Mouse (Mus musculus) embryo, embryonic 10.5 days (tissue): ENCODE results near the gene Mydgf.

Experiments
- DNase-seq: peaks from one replicate; pipeline ENCODE4 v3.0.0-alpha.2; 2015; ENCODE audit warnings: low spot score

Mydgf gene

GRCm38 (mm10) chr17:56191266-56191665 lies 7.5 kb upstream of the Mydgf start:
- no peak for DNase-seq

- peak; percentile 52 for DNase-seq
Observed at GRCm38 (mm10) chr17:56185281-56186141, 1.8 kb upstream of the Mydgf start.

GRCm38 (mm10) chr17:56182975-56183657 lies 604 bp downstream of the Mydgf start:
- peak; percentile 16 for DNase-seq

GRCm38 (mm10) chr17:56175416-56175815 lies 8.3 kb downstream of the Mydgf start:
- DNase-seq = no peak

GRCm38 (mm10) chr17:56173401-56174046 lies 10.2 kb downstream of the Mydgf start:
- DNase-seq = no peak

- no peak for DNase-seq
Observed at GRCm38 (mm10) chr17:56171881-56172280, 11.8 kb downstream of the Mydgf start.

GRCm38 (mm10) chr17:56171456-56171855 lies 12.3 kb downstream of the Mydgf start:
- DNase-seq = no peak

GRCm38 (mm10) chr17:56170636-56171035 lies 13.1 kb downstream of the Mydgf start:
- DNase-seq = peak; percentile 55

- DNase-seq = peak; percentile 14
Observed at GRCm38 (mm10) chr17:56169830-56170229, 13.9 kb downstream of the Mydgf start.

GRCm38 (mm10) chr17:56165671-56166070 lies 18.0 kb downstream of the Mydgf start:
- no peak for DNase-seq

GRCm38 (mm10) chr17:56164510-56164909 lies 19.2 kb downstream of the Mydgf start:
- no peak for DNase-seq

GRCm38 (mm10) chr17:56163523-56164102 lies 20.1 kb downstream of the Mydgf start:
- no peak for DNase-seq

- DNase-seq = peak; percentile 95
Observed at GRCm38 (mm10) chr17:56162231-56162774, 21.4 kb downstream of the Mydgf start, which contains the start of gene Tnfaip8l1. Gene Tnfaip8l1, plus strand, starts transcription at chr17:56162477.

- peak; percentile 84 for DNase-seq
Observed at GRCm38 (mm10) chr17:56159729-56160128, 24.0 kb downstream of the Mydgf start.

GRCm38 (mm10) chr17:56153643-56154042 lies 30.1 kb downstream of the Mydgf start:
- peak; percentile 69 for DNase-seq

GRCm38 (mm10) chr17:56149897-56150296 lies 33.8 kb downstream of the Mydgf start:
- DNase-seq = no peak

GRCm38 (mm10) chr17:56148790-56149618 lies 34.7 kb downstream of the Mydgf start:
- DNase-seq = no peak

GRCm38 (mm10) chr17:56148280-56148679 lies 35.4 kb downstream of the Mydgf start:
- no peak for DNase-seq

- DNase-seq = no peak
Observed at GRCm38 (mm10) chr17:56147420-56147819, 36.3 kb downstream of the Mydgf start.

- DNase-seq = no peak
Observed at GRCm38 (mm10) chr17:56146131-56146530, 37.6 kb downstream of the Mydgf start.

- no peak for DNase-seq
Observed at GRCm38 (mm10) chr17:56144546-56144945, 39.2 kb downstream of the Mydgf start.
